Mouse (Mus musculus) megakaryocyte-erythroid progenitor cell, adult 5-6 weeks (primary cell): Measurements from ENCODE around the gene Ubxn4. TPM values are rescaled to one million over a fixed set of nuclear protein-coding genes. Genes with fewer than 3 reads are reported as not detected.
"Not testable (repeated sequence)": the region's sequence is repeated elsewhere in the genome, so short reads cannot be mapped to it uniquely, and the experiment has no call there.

ENCODE experiments used
- ATAC-seq: replicated peaks from 2 replicates; pipeline ENCODE4 v1.8.0; 2016; ENCODE audit warnings: mild to moderate bottlenecking, inconsistent platforms; ENCODE audit not compliant: severe bottlenecking, poor library complexity, low FRiP score, low TSS enrichment
- total RNA-seq, 2 experiments: library from RNA; stranded (forward) in 1 of 2; stranded (reverse) in 1 of 2; fragments of 200-1000, 215-1000 nt in 1 of 2; fragments of >200 nt in 1 of 2; fragmentation: Nextera tagmentation in 1 of 2; gene quantifications; 2 replicates each; pipeline ENCODE4 v1.2.3; 2014 to 2017

The Ubxn4 gene
- total RNA-seq, 2 experiments from 2014 or later, result 57.0 to 139 TPM

- ATAC-seq, result no peak
Observed at GRCm38 (mm10) chr1:128295717-128296528, 52.2 kb downstream of the Ubxn4 start.

- no peak for ATAC-seq
Observed at GRCm38 (mm10) chr1:128303900-128304299, 60.1 kb downstream of the Ubxn4 start.

GRCm38 (mm10) chr1:128309043-128309442, 65.3 kb downstream of the Ubxn4 start:
- no peak for ATAC-seq

GRCm38 (mm10) chr1:128314665-128315064, 70.9 kb downstream of the Ubxn4 start:
- peak; percentile 55; the same call in 1 of the 2 replicates for ATAC-seq

- ATAC-seq, result not testable (repeated sequence)
Observed at GRCm38 (mm10) chr1:128319266-128319665, 75.5 kb downstream of the Ubxn4 start.

GRCm38 (mm10) chr1:128323026-128323643, 79.4 kb downstream of the Ubxn4 start:
- ATAC-seq, result peak; percentile 22; the same call in 1 of the 2 replicates

GRCm38 (mm10) chr1:128324776-128325175, 81.0 kb downstream of the Ubxn4 start:
- no peak for ATAC-seq

- ATAC-seq, result peak; percentile 51
Observed at GRCm38 (mm10) chr1:128327165-128327564, 83.4 kb downstream of the Ubxn4 start.

GRCm38 (mm10) chr1:128328218-128328617, 84.5 kb downstream of the Ubxn4 start, which contains the start of gene Lct:
Gene Lct, minus strand, starts transcription at chr1:128328318.
- no peak for ATAC-seq

Other genes with a start within 250 kb of the Ubxn4 start
- 11.2 and 23.1 TPM in 2 replicates for gene Zranb3, start 140.9 kb upstream of the Ubxn4 start, total RNA-seq (2014; fragmentation: Nextera tagmentation)
- gene Zranb3, start 140.9 kb upstream of the Ubxn4 start, total RNA-seq (2017), result 16.2 and 16.5 TPM in 2 replicates
- 183 and 186 TPM in 2 replicates for gene R3hdm1, start 140.7 kb upstream of the Ubxn4 start, total RNA-seq (2014; fragmentation: Nextera tagmentation)
- gene R3hdm1, start 140.7 kb upstream of the Ubxn4 start, total RNA-seq (2017), result 71.9 and 89.3 TPM in 2 replicates
- gene Lct, start 84.4 kb downstream of the Ubxn4 start, total RNA-seq (2014; fragmentation: Nextera tagmentation), result 0.07 and 0.59 TPM in 2 replicates
- gene Lct, start 84.4 kb downstream of the Ubxn4 start, total RNA-seq (2017), result 0.30 TPM in 1 of 2 replicates, not detected in the other
- 286 and 335 TPM in 2 replicates for gene Mcm6, start 115.7 kb downstream of the Ubxn4 start, total RNA-seq (2014; fragmentation: Nextera tagmentation)
- gene Mcm6, start 115.7 kb downstream of the Ubxn4 start, total RNA-seq (2017), result 447 and 543 TPM in 2 replicates
- 152 and 159 TPM in 2 replicates for gene Dars, start 173.4 kb downstream of the Ubxn4 start, total RNA-seq (2014; fragmentation: Nextera tagmentation)
- 306 and 352 TPM in 2 replicates for gene Dars, start 173.4 kb downstream of the Ubxn4 start, total RNA-seq (2017)